Mouse (Mus musculus): ENCODE data around the gene Trim27.

DNA sequence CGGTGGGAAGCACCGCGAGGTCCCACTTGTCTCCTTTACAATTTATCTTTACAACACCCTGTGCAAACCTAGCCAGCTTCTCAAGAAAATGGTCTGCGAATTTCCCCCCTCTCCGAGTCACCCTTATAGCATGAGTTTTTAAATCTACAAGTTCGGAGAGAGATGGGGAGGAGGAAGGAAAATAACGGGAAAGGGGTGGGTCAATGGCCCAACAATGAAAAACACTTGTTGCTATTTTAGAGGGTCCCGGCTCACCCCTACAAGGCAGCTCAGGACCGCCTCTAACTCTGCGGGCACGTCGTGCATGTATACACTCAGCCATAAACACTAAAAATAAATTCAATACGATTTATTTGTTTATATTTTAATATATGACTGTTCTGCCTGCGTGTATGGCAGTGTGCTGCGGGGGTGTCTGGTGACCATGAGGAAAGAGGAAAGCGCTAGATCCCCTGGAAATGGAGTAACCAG lies 19.2 kb upstream of the Trim27 start:
- no peak for TF ChIP-seq HCFC1 (IDR thresholded peaks at IDR 0.05; ENCODE audit: borderline replicate concordance, insufficient read depth, low read length)
- TF ChIP-seq ZC3H11A (IDR thresholded peaks at IDR 0.05; ENCODE audit: borderline replicate concordance, low read depth, low read length), result no peak
- no peak for TF ChIP-seq ZNF384 (IDR thresholded peaks at IDR 0.05; ENCODE audit: low read depth, low read length)
- TF ChIP-seq CHD2 (IDR thresholded peaks at IDR 0.05; ENCODE audit: low read depth, low read length), result no peak
- TF ChIP-seq MAFK (IDR thresholded peaks at IDR 0.05; ENCODE audit: insufficient read depth, low read depth, low read length), result no peak

Measured in ES-E14 (cell line).